Mouse (Mus musculus): ENCODE results near the gene F11r.
A peak's percentile ranks its signal among the peaks of the same experiment; 100 is the strongest.

F11r gene

GRCm38 (mm10) chr1:171437264-171438013, at the start of gene F11r:
TSS of gene F11r (plus strand) at chr1:171437535.
- peak; percentile 76 for DNase-seq

DNA sequence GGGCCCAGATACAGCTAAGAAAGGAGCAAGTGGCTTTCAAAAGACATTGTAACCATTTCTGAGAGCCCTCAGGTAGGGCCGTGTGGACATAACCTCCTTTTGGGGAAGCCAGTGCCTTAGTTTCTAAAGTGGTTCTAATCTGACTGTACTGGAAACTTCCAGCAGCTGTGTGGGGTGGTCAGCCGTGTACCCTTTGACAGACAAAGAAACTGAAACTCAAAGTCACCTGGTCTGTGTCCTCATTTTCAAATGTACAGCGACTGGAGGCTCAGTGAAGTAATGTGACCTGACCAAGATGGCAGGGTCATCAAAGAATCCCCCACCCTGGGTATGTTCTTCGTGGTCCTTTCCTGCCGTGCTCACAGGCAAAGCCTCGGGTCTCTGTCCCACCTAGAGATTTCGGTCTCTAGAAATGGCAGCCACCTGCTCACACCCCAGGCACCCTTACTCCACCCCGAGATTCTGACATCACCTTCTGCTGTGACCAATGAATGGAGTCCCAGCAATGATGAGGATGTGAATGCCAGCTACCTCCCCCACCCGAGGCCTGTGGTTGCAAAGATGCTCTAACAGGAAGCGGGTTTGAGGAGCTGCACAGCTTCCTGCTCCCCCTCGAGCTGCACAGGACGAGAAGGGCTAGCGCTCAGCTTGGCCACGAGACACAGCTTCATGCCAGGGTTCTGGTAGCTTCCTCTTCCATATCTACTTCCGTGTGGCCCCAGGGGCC, 48.8 kb upstream of the F11r start, which contains the start of gene Arhgap30:
TSS of gene Arhgap30 (plus strand) at position 579 of the 727 bp plus-strand sequence.
- DNase-seq, result no peak

DNA sequence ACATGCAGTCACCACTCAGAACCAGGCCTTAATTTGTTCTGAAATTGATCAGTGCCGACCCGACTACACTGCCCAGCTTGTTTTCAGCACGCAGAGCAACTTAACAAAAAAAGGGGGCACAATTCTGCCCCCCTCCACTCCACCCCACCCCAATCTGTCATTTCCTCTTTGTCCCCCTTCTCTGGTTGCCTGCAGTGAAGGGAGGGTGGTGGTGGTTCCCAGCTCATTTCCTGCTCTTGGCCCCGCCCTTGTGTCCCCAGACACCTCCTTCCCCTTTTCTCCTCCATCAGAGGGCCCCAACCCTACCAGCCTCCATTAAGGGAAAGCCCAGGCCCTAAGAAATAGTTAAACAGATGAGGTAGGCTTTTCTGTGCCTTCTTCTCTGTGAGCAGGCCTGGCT, 47.2 kb upstream of the F11r start:
- no peak for DNase-seq

DNA sequence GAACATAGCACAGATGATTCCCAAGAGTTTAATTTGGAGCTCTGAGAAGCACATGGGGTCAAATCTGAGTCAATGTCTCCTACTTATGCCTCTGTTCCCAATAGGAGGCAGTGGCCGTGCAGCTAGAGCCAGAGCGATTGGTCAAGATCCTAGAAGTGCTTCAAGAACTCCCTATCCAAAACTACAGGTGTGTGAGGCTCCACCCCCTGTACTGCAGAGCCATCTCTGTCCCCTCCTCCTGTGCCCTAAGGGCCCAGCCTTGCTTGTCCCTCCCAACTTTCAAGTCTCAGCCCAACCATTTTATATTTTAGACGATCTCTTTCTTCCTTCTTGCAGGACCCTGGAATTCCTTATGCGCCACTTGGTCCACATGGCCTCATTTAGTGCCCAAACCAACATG, 35.5 kb upstream of the F11r start:
- DNase-seq, result no peak

DNA sequence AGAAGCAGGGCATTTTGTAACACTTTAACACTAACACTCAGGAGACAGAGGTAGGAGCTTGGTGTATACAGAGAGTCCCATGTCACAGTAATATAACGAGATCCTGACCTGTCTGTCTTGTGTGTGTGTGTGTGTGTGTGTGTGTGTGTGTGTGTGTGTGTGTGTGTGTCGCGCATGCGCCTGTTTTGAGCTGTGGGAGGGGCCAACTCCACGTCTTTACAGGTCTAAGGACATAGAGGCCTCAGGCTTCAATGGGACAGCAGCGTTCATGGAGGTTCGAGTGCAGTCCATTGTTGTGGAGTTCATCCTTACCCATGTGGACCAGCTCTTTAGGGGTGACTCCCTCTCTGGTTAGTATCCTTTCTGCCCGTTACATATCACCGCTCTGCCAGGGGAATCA, 34.3 kb upstream of the F11r start:
- DNase-seq, result no peak

DNA sequence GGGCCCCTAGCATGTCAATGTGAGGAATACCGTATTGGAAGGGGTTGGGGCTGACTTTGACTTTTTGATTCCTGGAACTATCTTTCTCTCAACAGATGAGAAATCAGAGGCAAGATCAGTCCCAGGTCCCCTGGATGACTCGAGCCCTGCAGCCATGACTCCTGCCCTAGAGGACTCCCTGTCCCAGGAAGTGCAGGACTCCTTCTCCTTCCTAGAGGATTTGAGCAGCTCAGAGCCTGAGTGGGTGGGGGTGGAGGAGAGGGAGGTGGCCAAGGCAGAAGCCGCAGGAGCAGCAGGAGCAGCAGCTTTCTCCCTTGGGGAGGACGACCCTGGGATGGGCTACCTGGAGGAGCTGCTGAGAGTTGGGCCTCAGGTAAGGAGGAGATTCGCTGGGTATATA, 30.1 kb upstream of the F11r start:
- DNase-seq, result no peak

- no peak for DNase-seq
Measured at GRCm38 (mm10) chr1:171410231-171410630, 27.1 kb upstream of the F11r start.

- DNase-seq, result peak; percentile 93
Measured at GRCm38 (mm10) chr1:171410947-171411484, 26.3 kb upstream of the F11r start, which contains the start of gene Usf1. TSS of gene Usf1 (plus strand) at chr1:171411313.

DNA sequence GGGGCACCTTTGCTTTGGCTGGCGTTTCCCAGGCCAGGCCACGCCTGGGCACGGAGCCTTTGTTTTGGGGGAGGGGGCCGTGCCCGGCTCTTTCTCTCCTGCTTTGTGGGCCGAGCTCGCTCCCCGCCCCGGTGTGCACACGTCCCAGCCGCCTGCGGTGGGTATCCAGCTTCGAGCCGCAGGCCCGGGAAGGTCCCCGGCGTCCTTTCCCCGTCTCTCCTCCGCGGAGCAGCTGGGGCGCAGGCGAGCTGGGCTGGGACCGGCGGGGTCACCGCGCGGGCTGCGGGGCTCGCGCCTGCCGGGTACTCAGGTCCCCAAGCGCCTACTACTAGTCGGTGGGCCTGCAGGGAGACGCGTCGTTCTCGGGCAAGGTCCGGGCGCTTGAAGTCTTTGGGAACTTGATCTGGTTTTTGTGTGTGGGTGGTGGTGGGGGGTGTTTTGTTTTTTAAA, 25.8 kb upstream of the F11r start:
- DNase-seq, result no peak

- no peak for DNase-seq
Measured at GRCm38 (mm10) chr1:171412001-171412441, 25.3 kb upstream of the F11r start.

- DNase-seq, result no peak
Measured at GRCm38 (mm10) chr1:171412446-171412845, 24.9 kb upstream of the F11r start.

DNA sequence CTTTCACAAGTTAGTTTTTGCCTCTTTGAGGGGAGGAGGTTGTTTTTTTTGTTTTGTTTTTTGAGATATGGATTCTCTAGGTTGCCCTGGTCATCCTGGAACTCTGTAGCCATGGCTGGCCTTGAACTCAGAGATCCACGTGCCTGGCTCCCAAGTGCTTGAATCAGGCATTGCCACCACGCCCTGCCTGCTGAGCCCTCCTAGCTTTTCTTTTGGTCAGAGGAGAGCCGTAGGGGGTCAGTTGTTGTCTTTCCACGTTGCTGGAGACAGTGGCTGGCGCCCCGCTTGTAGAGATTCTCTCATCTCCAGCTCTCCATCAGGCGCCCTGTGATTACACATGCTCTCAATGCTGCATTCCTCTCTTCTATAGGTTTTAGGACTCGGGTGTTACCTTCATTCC, 23.7 kb upstream of the F11r start:
- DNase-seq, result no peak

GRCm38 (mm10) chr1:171418660-171419059, 18.7 kb upstream of the F11r start, which contains the start of gene Tstd1:
TSS of gene Tstd1 (plus strand) at chr1:171418872.
- DNase-seq, result no peak

DNA sequence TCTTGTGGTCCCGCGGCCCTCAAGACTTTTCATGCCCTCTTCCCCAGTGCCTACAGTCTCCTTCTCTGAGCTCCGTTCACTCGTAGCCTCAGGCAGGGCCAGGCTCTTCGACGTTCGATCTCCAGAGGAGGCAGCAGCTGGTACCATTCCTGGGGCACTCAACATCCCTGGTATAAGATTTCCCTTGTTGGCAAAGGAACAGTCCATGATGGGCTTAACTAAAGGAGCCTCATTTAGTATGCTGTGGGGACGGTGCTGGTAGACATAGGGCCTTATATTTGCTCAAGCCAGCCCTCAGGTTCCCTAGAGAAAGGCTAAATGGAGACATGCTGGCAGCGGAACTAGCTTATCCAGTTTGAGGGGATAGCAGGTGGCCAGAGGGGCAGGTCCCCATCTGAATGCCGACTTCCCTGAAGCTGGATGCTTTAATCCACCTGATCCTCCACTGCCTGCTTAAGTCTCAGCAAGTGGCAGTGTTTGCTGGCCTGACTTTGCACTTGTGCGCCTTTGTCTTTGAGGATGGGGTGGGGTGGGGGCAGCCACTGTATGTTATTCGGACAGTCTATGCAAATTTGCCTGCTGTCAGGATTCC, 17.9 kb upstream of the F11r start:
- no peak for DNase-seq

GRCm38 (mm10) chr1:171419905-171420304, 17.4 kb upstream of the F11r start:
- no peak for DNase-seq

DNA sequence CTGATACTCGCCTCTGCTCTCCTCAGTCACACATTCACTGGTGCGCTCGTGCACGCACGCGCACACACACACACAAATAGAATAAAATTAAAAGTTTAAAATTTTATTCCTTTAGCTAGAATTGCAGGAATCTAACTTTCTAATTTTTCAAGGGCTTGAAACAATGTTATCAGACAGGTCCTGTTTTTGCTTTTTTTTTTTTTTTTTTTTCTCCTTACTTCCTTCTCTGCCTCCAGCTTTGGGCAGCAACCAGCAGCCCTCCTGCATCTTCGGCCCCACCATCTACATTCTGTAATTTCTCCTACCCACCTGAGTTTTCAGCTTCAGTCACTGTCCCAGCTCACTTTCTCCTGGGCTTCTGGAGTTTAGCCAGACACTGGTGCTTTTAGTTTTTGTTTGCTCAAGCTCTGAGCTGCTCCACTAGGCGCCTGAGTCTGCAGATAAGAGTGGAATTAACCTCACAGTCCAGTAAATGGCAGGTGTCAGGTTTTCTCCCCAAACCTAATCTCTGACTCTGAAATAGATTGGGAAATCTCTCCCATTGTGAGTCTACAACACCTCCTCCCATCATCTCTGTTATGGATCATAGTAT, 14.7 kb upstream of the F11r start:
- DNase-seq, result no peak

DNA sequence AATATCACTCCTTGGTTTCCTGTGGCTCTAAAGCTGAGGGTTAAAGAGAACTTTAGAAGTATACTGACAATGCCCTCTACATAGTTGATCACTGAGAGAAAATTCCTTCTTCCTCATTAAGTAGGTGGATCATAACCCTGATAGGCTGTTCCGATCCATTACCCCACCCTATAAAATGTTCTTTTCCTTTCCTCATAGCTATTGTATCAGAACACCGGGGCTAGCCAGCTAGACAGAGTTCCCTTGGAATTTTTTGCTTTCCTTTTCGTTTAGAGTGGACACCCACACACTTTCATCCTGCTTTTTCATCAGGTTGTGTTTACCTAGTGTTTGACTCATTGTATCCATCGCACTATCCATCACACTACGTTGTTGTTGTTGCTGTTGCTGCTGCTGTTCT, 12.7 kb upstream of the F11r start:
- DNase-seq, result no peak

DNA sequence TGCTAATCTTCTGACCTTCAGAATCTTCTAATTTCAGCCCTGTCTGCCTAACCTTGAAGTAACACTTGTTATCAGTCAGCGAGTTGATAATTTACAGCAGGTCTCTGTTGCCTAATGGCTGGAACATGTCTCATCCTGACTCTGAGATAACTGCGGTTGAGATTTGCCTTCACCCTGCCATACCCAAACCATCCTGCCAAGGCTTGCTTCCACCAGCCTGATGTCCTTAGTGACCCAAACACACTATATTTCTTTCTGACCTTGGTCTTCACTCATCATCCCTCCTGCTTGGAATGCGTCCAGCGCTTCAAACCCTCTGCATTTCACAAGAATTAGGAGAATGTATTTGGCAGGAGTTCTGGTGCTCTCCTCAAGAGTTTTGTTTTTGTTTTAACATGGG, 12.2 kb upstream of the F11r start:
- no peak for DNase-seq

DNA sequence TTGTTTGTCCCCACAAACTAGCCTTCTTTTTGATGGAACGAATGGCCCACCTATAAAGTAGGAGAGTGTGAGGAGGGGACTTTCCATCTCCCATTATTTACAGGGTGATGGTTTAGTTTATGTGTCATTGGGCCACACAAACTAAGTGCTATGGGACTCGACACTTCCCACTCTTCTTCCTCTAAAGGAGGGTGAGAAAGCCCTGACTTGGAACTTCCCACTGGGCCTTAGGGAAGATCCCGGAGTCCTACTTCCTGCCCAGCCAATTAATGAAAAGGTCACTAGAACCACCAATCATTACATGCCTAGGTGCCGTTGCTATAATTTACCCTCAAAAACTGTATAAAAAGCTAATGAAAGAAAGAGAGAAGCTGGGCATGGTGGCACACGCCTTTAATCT, 5.2 kb upstream of the F11r start:
- DNase-seq, result no peak

DNA sequence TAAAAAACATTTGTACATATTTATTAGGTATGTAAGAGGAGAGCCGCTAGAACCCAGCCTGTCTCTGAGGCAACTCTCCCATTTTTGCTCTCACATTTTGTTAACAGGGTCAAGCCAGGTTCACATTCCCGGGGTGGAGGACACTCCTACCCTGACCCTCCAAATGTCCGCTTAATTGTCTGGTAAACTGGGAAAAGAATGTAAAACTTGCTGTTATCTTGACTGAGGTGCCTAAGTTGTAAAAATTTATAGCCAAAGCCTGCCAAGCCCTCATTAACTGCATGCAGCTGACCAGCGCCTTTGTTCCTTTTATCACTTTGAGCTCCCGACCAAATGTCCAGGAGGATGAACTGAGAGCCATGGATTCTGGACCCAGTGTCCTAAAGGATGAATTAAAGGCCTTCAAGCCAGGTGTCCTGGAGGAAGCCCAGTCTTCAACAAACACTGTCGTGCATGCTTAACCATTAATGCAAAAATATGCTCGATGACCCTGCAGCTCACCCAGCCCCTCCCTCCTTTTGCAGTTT, 2.0 kb upstream of the F11r start:
- DNase-seq, result no peak

DNA sequence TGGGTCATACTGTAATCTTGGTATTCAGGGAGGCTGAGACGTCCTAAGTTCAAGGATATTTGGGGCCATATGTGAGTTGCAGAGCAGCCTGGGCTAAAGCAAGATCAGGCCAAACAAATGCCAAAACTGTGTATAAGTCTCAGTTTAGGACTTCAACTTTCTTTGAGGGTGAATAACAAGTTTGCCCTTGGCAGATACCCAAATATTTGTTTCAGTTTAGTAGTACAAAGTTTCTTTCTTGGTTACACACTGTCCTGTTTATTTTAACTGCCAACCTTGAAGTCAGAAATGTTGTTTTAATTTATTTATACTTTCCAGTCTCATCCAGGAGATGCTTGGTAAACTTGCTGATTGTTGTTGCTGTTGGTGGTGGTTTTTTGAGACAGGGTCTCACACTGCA, 1.4 kb upstream of the F11r start:
- no peak for DNase-seq

DNA sequence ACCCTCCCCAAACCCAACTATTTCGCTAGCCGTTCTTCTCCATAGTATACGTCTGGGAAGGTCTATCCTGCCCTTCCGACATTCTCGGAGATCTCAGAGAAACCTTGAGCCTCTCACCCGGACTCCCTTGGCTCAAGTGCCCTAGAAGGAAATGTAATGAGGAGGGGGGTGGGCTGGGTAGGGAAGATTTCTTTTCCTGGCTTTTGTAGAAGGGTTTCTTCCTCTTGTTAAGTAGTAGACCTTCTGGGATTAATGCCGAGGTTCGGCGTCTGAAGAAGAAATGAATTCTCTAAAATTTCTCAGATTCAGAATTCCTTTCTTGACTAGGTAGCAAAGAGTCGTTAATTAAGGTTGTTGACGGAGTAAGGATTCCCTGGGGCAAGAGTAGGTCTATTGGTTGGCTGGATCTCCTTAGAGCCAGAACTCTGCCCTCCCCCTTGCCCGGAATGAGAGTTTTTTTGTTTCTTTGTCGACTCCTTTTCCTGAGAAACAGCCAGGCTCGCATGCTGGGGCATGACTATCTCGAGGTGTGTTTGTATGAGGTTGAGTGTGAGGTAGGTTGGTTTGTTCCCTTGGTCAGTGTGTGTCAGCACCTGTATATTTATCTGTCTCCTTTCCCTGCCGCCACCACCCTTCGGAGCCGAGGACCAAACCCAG, 807 bp downstream of the F11r start:
- DNase-seq, result no peak

Data from cerebellum, adult 8-10 months (tissue).